8 mouse cellular contexts compared by ENCODE assay signal in genomic region chr11:96987873-96988655, GRCm38 (mm10). TPM values are rescaled to one million over a fixed set of nuclear protein-coding genes. Genes with fewer than 3 reads are reported as not detected.
DNase-seq lines count a peak whose midpoint lies in the region; ATAC-seq and TF ChIP-seq lines count a peak whose summit lies in the region.

No protein-coding gene starts in this region.

- no peaks in the 10 kb centered on the region for H3K9me3 ChIP-seq in intestine, embryonic 16.5 days (ENCODE audit: control insufficient read depth, low read length)
- H3K9me3 ChIP-seq in midbrain, embryonic 15.5 days = no peaks in the 10 kb centered on the region

- TF ChIP-seq CTCF in cortical plate, adult 2 months (IDR thresholded peaks at IDR 0.05; ENCODE audit: extremely low read depth, insufficient read depth, low read length) = no peak

- ATAC-seq in frontal cortex, adult (ENCODE audit: low TSS enrichment) = peak; percentile 46; the same call in 1 of the 2 replicates
- ATAC-seq in intestine, embryonic 16.5 days = peak; percentile 43; the same call in 1 of the 2 replicates
- ATAC-seq in midbrain, embryonic 15.5 days (replicated peaks) = peak; percentile 88

- no peaks in the 10 kb centered on the region for H3K36me3 ChIP-seq in intestine, embryonic 16.5 days (ENCODE audit: control insufficient read depth, insufficient read depth, low read length)
- H3K36me3 ChIP-seq in midbrain, embryonic 15.5 days (replicated peaks) = no peaks in the 10 kb centered on the region

- no peak for TF ChIP-seq POLR2A in cortical plate, adult 2 months (IDR thresholded peaks at IDR 0.05; ENCODE audit: extremely low read depth, insufficient read depth, low read length)

- no peak for DNase-seq in frontal cortex, postnatal 14 days (ENCODE audit: low spot score in 2 of 2)
- DNase-seq in 416B (ENCODE audit: low read depth) = peak; percentile 50
- DNase-seq in thymus, postnatal 36 days = peak; percentile 60 to 74
- no peak for DNase-seq in layer of hippocampus, adult 9-10 months (ENCODE audit: low spot score)

- 0 out of 2 replicates have a peak overlapping the region, but pooled peaks have one; percentile 17 for H3K9ac ChIP-seq in intestine, embryonic 16.5 days (ENCODE audit: low read depth, low read length)
- H3K9ac ChIP-seq in midbrain, embryonic 15.5 days = peak overlapping the region; percentile 23

- no peak overlapping the region for H3K27ac ChIP-seq in cortical plate, adult 2 months (ENCODE audit: insufficient read depth, low read length)
- no peak overlapping the region for H3K27ac ChIP-seq in intestine, embryonic 16.5 days (ENCODE audit: low read length)
- peak overlapping the region; percentile 51; the same call in 1 of the 2 replicates for H3K27ac ChIP-seq in midbrain, embryonic 15.5 days

- 8% methylated on average over 31 of the region's 31 CpGs for WGBS in intestine, embryonic 16.5 days
- 6% methylated on average over 31 of the region's 31 CpGs for WGBS in midbrain, embryonic 15.5 days

- peaks cover 6% of the 10 kb centered on the region for H3K27me3 ChIP-seq in intestine, embryonic 16.5 days (replicated peaks; ENCODE audit: control insufficient read depth, insufficient read depth, low read length)
- H3K27me3 ChIP-seq in midbrain, embryonic 15.5 days (replicated peaks) = peaks cover 21% of the 10 kb centered on the region

- peak overlapping the region; percentile 14; the same call in 1 of the 2 replicates for H3K4me3 ChIP-seq in cortical plate, adult 2 months (ENCODE audit: insufficient read depth, low read length)
- peak overlapping the region; percentile 22 for H3K4me3 ChIP-seq in intestine, embryonic 16.5 days (ENCODE audit: low read length)
- peak overlapping the region; percentile 39 for H3K4me3 ChIP-seq in midbrain, embryonic 15.5 days

- peak overlapping the region; percentile 38 for H3K4me2 ChIP-seq in intestine, embryonic 16.5 days (ENCODE audit: low read depth, low read length)
- H3K4me2 ChIP-seq in midbrain, embryonic 15.5 days = peak overlapping the region; percentile 59

- H3K4me1 ChIP-seq in cortical plate, adult 2 months (ENCODE audit: control insufficient read depth, insufficient read depth, low read length) = peaks cover 2% of the 10 kb centered on the region; the same call in 1 of the 2 replicates
- peaks cover 20% of the 10 kb centered on the region for H3K4me1 ChIP-seq in intestine, embryonic 16.5 days (ENCODE audit: control insufficient read depth, insufficient read depth, low read length)
- peaks cover 11% of the 10 kb centered on the region for H3K4me1 ChIP-seq in midbrain, embryonic 15.5 days

RNA-seq across cellular contexts. Expression of gene Sp2, which starts 5.3 kb away (rescaled TPM):
- 10.3 and 10.4 TPM in 2 replicates for polyA plus RNA-seq in cortical plate, adult 2 months (2012; rRNA removed)
- 13.2 and 13.8 TPM in 2 replicates for polyA plus RNA-seq in intestine, embryonic 16.5 days (2015; fragmentation: Nextera tagmentation; extraction: Ambion mirVana)
- polyA plus RNA-seq in midbrain, embryonic 15.5 days (2015; fragmentation: Nextera tagmentation; extraction: Ambion mirVana) = 16.2 and 17.3 TPM in 2 replicates

RNA-seq across cellular contexts. Expression of gene Sp6, which starts 25.1 kb away (rescaled TPM):
- polyA plus RNA-seq in cortical plate, adult 2 months (2012; rRNA removed) = 0.69 and 0.85 TPM in 2 replicates
- not detected in 2 replicates for polyA plus RNA-seq in intestine, embryonic 16.5 days (2015; fragmentation: Nextera tagmentation; extraction: Ambion mirVana)
- 0.37 TPM in 1 of 2 replicates, not detected in the other for polyA plus RNA-seq in midbrain, embryonic 15.5 days (2015; fragmentation: Nextera tagmentation; extraction: Ambion mirVana)

RNA-seq across cellular contexts. Expression of gene Scrn2, which starts 41.7 kb away (rescaled TPM):
- 4.4 and 6.3 TPM in 2 replicates for polyA plus RNA-seq in cortical plate, adult 2 months (2012; rRNA removed)
- polyA plus RNA-seq in intestine, embryonic 16.5 days (2015; fragmentation: Nextera tagmentation; extraction: Ambion mirVana) = 25.5 and 26.9 TPM in 2 replicates
- 15.0 and 16.4 TPM in 2 replicates for polyA plus RNA-seq in midbrain, embryonic 15.5 days (2015; fragmentation: Nextera tagmentation; extraction: Ambion mirVana)

RNA-seq across cellular contexts. Expression of gene Pnpo, which starts 44.3 kb away (rescaled TPM):
- 40.8 and 41.4 TPM in 2 replicates for polyA plus RNA-seq in cortical plate, adult 2 months (2012; rRNA removed)
- 125 and 141 TPM in 2 replicates for polyA plus RNA-seq in intestine, embryonic 16.5 days (2015; fragmentation: Nextera tagmentation; extraction: Ambion mirVana)
- 28.7 and 29.7 TPM in 2 replicates for polyA plus RNA-seq in midbrain, embryonic 15.5 days (2015; fragmentation: Nextera tagmentation; extraction: Ambion mirVana)

RNA-seq across cellular contexts. Expression of gene Lrrc46, which starts 53.1 kb away (rescaled TPM):
- polyA plus RNA-seq in cortical plate, adult 2 months (2012; rRNA removed) = 0.91 and 1.1 TPM in 2 replicates
- 0.29 and 0.37 TPM in 2 replicates for polyA plus RNA-seq in intestine, embryonic 16.5 days (2015; fragmentation: Nextera tagmentation; extraction: Ambion mirVana)
- 3.4 and 3.8 TPM in 2 replicates for polyA plus RNA-seq in midbrain, embryonic 15.5 days (2015; fragmentation: Nextera tagmentation; extraction: Ambion mirVana)

Comparison
In these comparisons a context has a peak if more than half of its experiments do, and no peak if none do; other contexts are left out.
1. DNase-seq: peak in 416B (single experiment) and thymus, postnatal 36 days (2 of 2); none in frontal cortex, postnatal 14 days (0 of 2) and layer of hippocampus, adult 9-10 months (single experiment).
2. Peak in every context shown above with its lines, with median percentiles within 50 percentile points of each other: ATAC-seq and H3K4me3 ChIP-seq.